Mouse (Mus musculus): ENCODE data around the gene Zmiz1.

DNA sequence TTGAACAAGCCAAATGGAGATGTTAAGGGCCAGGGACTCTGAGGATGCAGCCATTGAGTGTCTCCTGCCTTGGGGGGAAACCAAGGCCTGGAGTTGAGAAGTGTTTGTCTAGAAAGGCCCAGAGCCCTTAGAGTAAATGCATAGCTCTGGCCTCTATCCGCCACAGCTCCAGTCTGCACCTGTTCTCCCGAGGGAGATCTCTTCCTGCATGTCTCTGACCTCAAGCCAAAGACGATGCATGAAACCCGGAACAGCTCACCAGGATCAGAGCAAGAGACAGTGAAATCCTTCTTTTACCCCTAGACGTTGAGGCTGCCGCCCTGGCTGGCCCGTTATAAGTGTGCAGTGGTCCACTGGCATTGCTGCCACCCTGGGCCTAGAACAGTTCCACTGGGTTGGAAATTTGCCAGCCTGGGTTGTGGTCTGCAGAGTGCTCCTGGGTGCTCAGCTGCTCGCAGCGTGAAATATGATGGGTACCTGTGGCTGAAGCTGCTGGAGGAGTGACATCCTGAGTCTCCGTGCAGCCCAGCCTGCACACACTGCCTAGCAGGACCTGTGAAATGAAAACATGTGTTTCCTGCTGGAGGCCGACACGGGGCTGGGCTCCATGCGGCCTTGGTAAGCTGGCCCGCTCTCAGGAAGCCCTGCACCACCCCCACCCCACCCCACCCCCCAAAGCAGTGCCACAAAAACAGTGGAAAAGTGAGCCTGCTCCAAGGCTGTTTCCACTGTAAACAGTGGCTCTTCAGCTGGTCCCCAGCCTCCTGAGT lies 88.1 kb downstream of the Zmiz1 start:
- TF ChIP-seq POLR2A (IDR thresholded peaks at IDR 0.05; ENCODE audit: borderline replicate concordance, control insufficient read depth, low read depth, low read length) (no peak), CTCF (IDR thresholded peaks at IDR 0.05; ENCODE audit: control insufficient read depth, insufficient read depth, low read length) (no peak)
